Mouse (Mus musculus) ES-E14 (cell line): Measurements from ENCODE around the gene Bglap.

ENCODE experiments used
- CHD2 ChIP-seq: IDR thresholded peaks from 2 replicates; pipeline ENCODE4 v1.6.1; 2014; ENCODE audit warnings: mild to moderate bottlenecking, low read depth, low read length, inconsistent platforms
- HCFC1 ChIP-seq: IDR thresholded peaks from 2 replicates; pipeline ENCODE4 v1.6.1; 2012; ENCODE audit warnings: low read length, inconsistent platforms, borderline replicate concordance; ENCODE audit not compliant: insufficient read depth
- MAFK ChIP-seq: IDR thresholded peaks from 2 replicates; pipeline ENCODE4 v1.6.1; 2014; ENCODE audit warnings: mild to moderate bottlenecking, low read depth, low read length, inconsistent platforms; ENCODE audit not compliant: insufficient read depth
- ZC3H11A ChIP-seq: IDR thresholded peaks from 2 replicates; pipeline ENCODE4 v1.6.1; 2012; ENCODE audit warnings: low read depth, mild to moderate bottlenecking, inconsistent platforms, low read length, borderline replicate concordance

DNA sequence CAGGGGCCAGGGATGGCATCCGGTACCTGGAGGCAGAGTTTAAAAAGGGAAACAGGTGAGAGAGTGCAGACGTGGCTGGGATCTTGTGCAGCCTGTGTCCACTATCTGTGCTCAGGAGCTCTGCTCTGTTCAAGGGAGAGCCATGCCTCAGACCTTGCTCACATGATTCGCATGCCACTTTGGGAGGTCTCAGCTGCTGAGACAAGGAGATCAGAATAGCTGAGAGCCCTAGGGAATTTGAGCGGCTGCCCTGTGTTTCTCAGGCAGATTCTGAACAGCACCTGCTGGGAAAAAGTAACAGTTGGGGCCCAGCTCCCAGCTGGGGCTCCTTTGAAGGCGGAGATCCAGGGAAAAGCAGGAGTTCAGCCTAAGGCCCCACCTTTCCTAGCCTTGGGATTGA lies 24.7 kb downstream of the Bglap start:
- no peak for TF ChIP-seq HCFC1
- TF ChIP-seq MAFK: no peak
- no peak for TF ChIP-seq CHD2
- no peak for TF ChIP-seq ZC3H11A
